Mouse (Mus musculus): ENCODE data around the gene Ms4a7.

- TF ChIP-seq POLR2A (IDR thresholded peaks at IDR 0.05; ENCODE audit: low read depth, low read length) = no peak
- no peak for TF ChIP-seq CTCF (conservative IDR thresholded peaks at IDR 0.05; ENCODE audit: insufficient read depth, insufficient read length, low read depth, low read length)
Measured at GRCm38 (mm10) chr19:11343147-11343546, 7.2 kb upstream of the Ms4a7 start.
